Mouse (Mus musculus) lung, postnatal 0 days (tissue): Measurements from ENCODE around the gene Abr. TPM values are rescaled to one million over a fixed set of nuclear protein-coding genes. Genes with fewer than 3 reads are reported as not detected.

Experiments used
- ATAC-seq: fragments of 200-750 bp; cut with Nextera tagmentation; 2 replicates; pipeline ENCODE4 v1.8.0; 2017; ENCODE audit warnings: moderate library complexity
- DNase-seq: peaks from one replicate; pipeline ENCODE4 v3.0.0-alpha.2; 2016; ENCODE audit warnings: low spot score
- H3K27ac ChIP-seq: fragments of 300-500 bp; sonication (generic); 2 replicates; pipeline ENCODE4 v1.5.1; 2014; ENCODE audit warnings: antibody characterized with exemption, mild to moderate bottlenecking, low read length, mixed read lengths
- H3K27me3 ChIP-seq: fragments of 300-500 bp; sonication (generic); replicated peaks from 2 replicates; pipeline ENCODE4 v1.6.1; 2014; ENCODE audit warnings: low read length, mixed read lengths; ENCODE audit not compliant: insufficient read depth
- H3K36me3 ChIP-seq: fragments of 300-500 bp; sonication (generic); 2 replicates; pipeline ENCODE4 v1.6.1; 2014; ENCODE audit warnings: low read length, mixed read lengths; ENCODE audit not compliant: insufficient read depth
- H3K4me1 ChIP-seq: fragments of 300-500 bp; sonication (generic); 2 replicates; pipeline ENCODE4 v1.6.1; 2014; ENCODE audit warnings: antibody characterized with exemption, low read depth, low read length, mixed read lengths; ENCODE audit not compliant: insufficient read depth
- H3K4me2 ChIP-seq: fragments of 300-500 bp; sonication (generic); replicated peaks from 2 replicates; pipeline ENCODE4 v1.6.1; 2014; ENCODE audit warnings: low read depth, mild to moderate bottlenecking, low read length, moderate library complexity, mixed read lengths
- H3K4me3 ChIP-seq: fragments of 300-500 bp; sonication (generic); 2 replicates; pipeline ENCODE4 v1.5.1; 2014; ENCODE audit warnings: low read depth, low read length
- H3K9ac ChIP-seq: fragments of 300-500 bp; sonication (generic); replicated peaks from 2 replicates; pipeline ENCODE4 v1.6.1; 2014; ENCODE audit warnings: low read depth, mild to moderate bottlenecking
- H3K9me3 ChIP-seq: fragments of 300-500 bp; sonication (generic); 2 replicates; pipeline ENCODE4 v1.6.1; 2016; ENCODE audit warnings: low read length, mixed read lengths
- CTCF ChIP-seq: IDR thresholded peaks from 2 replicates; pipeline ENCODE4 v1.5.1; 2016; ENCODE audit warnings: antibody characterized with exemption, mild to moderate bottlenecking
- EP300 ChIP-seq: IDR thresholded peaks from 2 replicates; pipeline ENCODE4 v1.6.1; 2016; ENCODE audit warnings: antibody characterized with exemption, mild to moderate bottlenecking, control low read depth
- WGBS: fragments of 180-500 bp; shearing (Covaris S2); extraction: QIAGEN DNeasy Blood & Tissue Kit; methylation state at CpG from one replicate; pipeline ENCODE4 v1.1.7; 2014; 5-methylcytosine and 5-hydroxymethylcytosine counted together
- polyA plus RNA-seq: library from polyadenylated mRNA; unstranded; fragments of >200 nt; fragmentation: Nextera tagmentation; extraction: Ambion mirVana; gene quantifications from 2 replicates; pipeline ENCODE4 v1.2.1, GENCODE M21; 2015

Abr gene
- polyA plus RNA-seq, 1 experiment from 2014 or later, result 17.2 TPM

GRCm38 (mm10) chr11:76518125-76518524, 104.0 kb downstream of the Abr start:
- 82% methylated on average over 4 of the region's 4 CpGs for WGBS
- no peaks in the 10 kb centered on the region for H3K9me3 ChIP-seq
- H3K9ac ChIP-seq, result no peak overlapping the region
- no peak for ATAC-seq
- TF ChIP-seq CTCF (no peak), EP300 (no peak)
- no peak overlapping the region for H3K4me3 ChIP-seq
- no peaks in the 10 kb centered on the region for H3K36me3 ChIP-seq
- no peak overlapping the region for H3K27ac ChIP-seq
- no peak overlapping the region for H3K4me2 ChIP-seq
- H3K27me3 ChIP-seq, result no peaks in the 10 kb centered on the region
- DNase-seq, result no peak
- no peaks in the 10 kb centered on the region for H3K4me1 ChIP-seq

GRCm38 (mm10) chr11:76516951-76517350, 105.2 kb downstream of the Abr start:
- TF ChIP-seq CTCF, result no peak
- no peak for TF ChIP-seq EP300
- no peak overlapping the region for H3K4me2 ChIP-seq
- H3K4me1 ChIP-seq, result no peaks in the 10 kb centered on the region
- H3K9me3 ChIP-seq, result no peaks in the 10 kb centered on the region
- DNase-seq (no peak), ATAC-seq (no peak)
- H3K27ac ChIP-seq, result no peak overlapping the region
- 52% methylated on average over 3 of the region's 3 CpGs for WGBS
- no peak overlapping the region for H3K4me3 ChIP-seq
- H3K27me3 ChIP-seq, result no peaks in the 10 kb centered on the region
- H3K36me3 ChIP-seq, result no peaks in the 10 kb centered on the region
- H3K9ac ChIP-seq, result no peak overlapping the region

- ATAC-seq, result peak; percentile 61
- H3K4me3 ChIP-seq, result no peak overlapping the region
- no peaks in the 10 kb centered on the region for H3K36me3 ChIP-seq
- H3K9me3 ChIP-seq, result no peaks in the 10 kb centered on the region
- no peak overlapping the region for H3K27ac ChIP-seq
- no peaks in the 10 kb centered on the region for H3K27me3 ChIP-seq
- H3K9ac ChIP-seq, result no peak overlapping the region
- TF ChIP-seq CTCF, result no peak
- H3K4me1 ChIP-seq, result no peaks in the 10 kb centered on the region
- peak; percentile 52 for DNase-seq
- 39% methylated on average over 11 of the region's 11 CpGs for WGBS
- no peak overlapping the region for H3K4me2 ChIP-seq
These were observed 107.0 kb downstream of the Abr start for GRCm38 (mm10) chr11:76515123-76515522.

GRCm38 (mm10) chr11:76510977-76511376, 111.1 kb downstream of the Abr start:
- peak; percentile 61 for TF ChIP-seq CTCF
- no peak for TF ChIP-seq EP300
- peak; percentile 41 for DNase-seq
- H3K9me3 ChIP-seq, result no peaks in the 10 kb centered on the region
- no peak overlapping the region for H3K4me2 ChIP-seq
- WGBS, result 55% methylated on average over 4 of the region's 4 CpGs
- no peak for ATAC-seq
- H3K27ac ChIP-seq, result no peak overlapping the region
- no peaks in the 10 kb centered on the region for H3K27me3 ChIP-seq
- no peak overlapping the region for H3K9ac ChIP-seq
- H3K36me3 ChIP-seq, result no peaks in the 10 kb centered on the region
- no peaks in the 10 kb centered on the region for H3K4me1 ChIP-seq
- no peak overlapping the region for H3K4me3 ChIP-seq

GRCm38 (mm10) chr11:76509751-76510723, 112.1 kb downstream of the Abr start:
- ATAC-seq (no peak), DNase-seq (no peak)
- no peak overlapping the region for H3K4me2 ChIP-seq
- H3K36me3 ChIP-seq, result no peaks in the 10 kb centered on the region
- WGBS, result 64% methylated on average over 13 of the region's 13 CpGs
- TF ChIP-seq CTCF (no peak), EP300 (no peak)
- H3K9ac ChIP-seq, result no peak overlapping the region
- H3K4me3 ChIP-seq, result no peak overlapping the region
- H3K4me1 ChIP-seq, result no peaks in the 10 kb centered on the region
- H3K27ac ChIP-seq, result 0 out of 2 replicates have a peak overlapping the region, but pooled peaks have one; percentile 20
- H3K27me3 ChIP-seq, result no peaks in the 10 kb centered on the region
- no peaks in the 10 kb centered on the region for H3K9me3 ChIP-seq

GRCm38 (mm10) chr11:76508831-76509595, 113.1 kb downstream of the Abr start:
- H3K4me3 ChIP-seq, result no peak overlapping the region
- H3K4me1 ChIP-seq, result no peaks in the 10 kb centered on the region
- H3K9ac ChIP-seq, result no peak overlapping the region
- WGBS, result 91% methylated on average over 32 of the region's 32 CpGs
- H3K4me2 ChIP-seq, result no peak overlapping the region
- no peak for TF ChIP-seq CTCF
- TF ChIP-seq EP300, result no peak
- H3K27me3 ChIP-seq, result no peaks in the 10 kb centered on the region
- no peaks in the 10 kb centered on the region for H3K9me3 ChIP-seq
- DNase-seq, result no peak
- no peak for ATAC-seq
- H3K27ac ChIP-seq, result no peak overlapping the region
- no peaks in the 10 kb centered on the region for H3K36me3 ChIP-seq
